Mouse (Mus musculus) forebrain, embryonic 14.5 days (tissue): Measurements from ENCODE around the gene Zcchc7. TPM values are rescaled to one million over a fixed set of nuclear protein-coding genes. Genes with fewer than 3 reads are reported as not detected.
"Not testable (repeated sequence)": the region's sequence is repeated elsewhere in the genome, so short reads cannot be mapped to it uniquely, and the experiment has no call there.

Source experiments
- ATAC-seq: fragments of 200-750 bp; cut with Nextera tagmentation; 2 replicates; pipeline ENCODE4 v1.8.0; 2017; ENCODE audit warnings: mild to moderate bottlenecking, moderate library complexity
- DNase-seq: peaks from one replicate; pipeline ENCODE4 v3.0.0-alpha.2; 2015; ENCODE audit warnings: low spot score
- H3K27ac ChIP-seq: fragments of 300-500 bp; sonication (generic); 2 replicates; pipeline ENCODE4 v1.5.1; 2014; ENCODE audit warnings: low read depth, mild to moderate bottlenecking, control low read depth, low read length, moderate library complexity
- H3K27me3 ChIP-seq: fragments of 300-500 bp; sonication (generic); replicated peaks from 2 replicates; pipeline ENCODE4 v1.6.1; 2014; ENCODE audit warnings: low read length, control low read depth, mixed read lengths; ENCODE audit not compliant: control insufficient read depth, insufficient read depth
- H3K36me3 ChIP-seq: fragments of 300-500 bp; sonication (generic); 2 replicates; pipeline ENCODE4 v1.6.1; 2014; ENCODE audit warnings: low read length, control low read depth; ENCODE audit not compliant: control insufficient read depth, insufficient read depth
- H3K4me1 ChIP-seq: fragments of 300-500 bp; sonication (generic); 2 replicates; pipeline ENCODE4 v1.6.1; 2014; ENCODE audit warnings: antibody characterized with exemption, low read length, control low read depth; ENCODE audit not compliant: control insufficient read depth, insufficient read depth
- H3K4me2 ChIP-seq: fragments of 300-500 bp; sonication (generic); 2 replicates; pipeline ENCODE4 v1.6.1; 2014; ENCODE audit warnings: mild to moderate bottlenecking, control low read depth, low read length
- H3K4me3 ChIP-seq: fragments of 300-500 bp; sonication (generic); 2 replicates; pipeline ENCODE4 v1.5.1; 2014; ENCODE audit warnings: low read depth, low read length, control low read depth
- H3K9ac ChIP-seq: fragments of 300-500 bp; sonication (generic); 2 replicates; pipeline ENCODE4 v1.6.1; 2014; ENCODE audit warnings: mild to moderate bottlenecking, low read length, control low read depth, moderate library complexity
- H3K9me3 ChIP-seq: fragments of 300-500 bp; sonication (generic); replicated peaks from 2 replicates; pipeline ENCODE4 v1.6.1; 2016; ENCODE audit warnings: low read length, control low read depth, mixed read lengths; ENCODE audit not compliant: control insufficient read depth
- WGBS: fragments of 180-500 bp; shearing (Covaris S2); extraction: QIAGEN DNeasy Blood & Tissue Kit; methylation state at CpG from one replicate; pipeline ENCODE4 v1.1.7; 2014; 5-methylcytosine and 5-hydroxymethylcytosine counted together
- polyA plus RNA-seq: library from polyadenylated mRNA; unstranded; fragments of >200 nt; fragmentation: Nextera tagmentation; extraction: Ambion mirVana; gene quantifications from 2 replicates; pipeline ENCODE4 v1.2.1, GENCODE M21; 2014

Gene Zcchc7
- polyA plus RNA-seq, 1 experiment from 2014 or later, result 23.2 TPM

DNA sequence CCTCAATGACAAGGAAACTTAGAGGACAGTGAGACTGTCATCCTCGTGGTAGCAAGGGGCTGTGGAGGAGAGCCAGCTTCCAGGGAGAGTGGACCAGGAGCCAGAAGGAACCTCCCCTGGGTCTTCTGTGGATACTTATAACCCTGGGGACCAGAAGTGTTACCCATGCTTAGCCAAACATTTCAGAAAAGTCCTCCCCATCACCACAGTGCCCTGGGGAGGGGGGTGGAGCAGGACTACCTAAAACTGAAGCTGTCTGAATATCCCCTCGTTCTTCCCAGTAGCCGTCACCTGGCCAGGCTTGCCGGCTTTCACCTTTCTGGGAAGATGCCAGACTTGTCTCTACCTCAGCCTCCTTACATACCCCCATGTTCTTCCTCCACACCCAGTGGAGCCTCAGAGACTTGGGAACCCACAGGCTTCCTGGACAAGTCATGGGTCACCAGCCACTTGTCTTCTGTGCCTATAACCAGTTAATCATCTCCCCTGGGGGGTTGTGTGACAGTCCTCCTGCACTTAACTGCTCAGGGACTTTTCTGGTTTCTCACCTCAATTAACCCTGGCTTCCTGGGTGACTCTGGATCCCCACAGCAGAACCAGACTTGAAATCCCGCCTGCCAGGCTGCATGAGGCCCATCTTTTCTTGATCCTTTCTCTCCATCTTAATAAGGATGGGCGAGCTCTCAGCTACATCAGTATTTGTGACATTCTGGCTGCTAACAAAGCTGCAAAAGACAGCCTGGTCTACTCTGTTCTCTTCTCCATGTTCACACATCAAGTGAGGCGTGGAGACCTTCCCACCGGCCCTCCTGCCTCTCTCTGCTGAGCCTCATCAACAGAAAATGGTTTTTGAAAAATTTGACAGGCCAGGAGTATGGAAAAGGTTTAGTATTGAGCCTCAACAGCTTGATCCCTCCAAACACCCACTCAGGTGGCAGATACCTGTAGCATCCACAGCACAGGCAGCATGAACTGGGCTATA lies 183.0 kb downstream of the Zcchc7 start:
- H3K27me3 ChIP-seq, result no peaks in the 10 kb centered on the region
- H3K4me1 ChIP-seq, result no peaks in the 10 kb centered on the region
- no peaks in the 10 kb centered on the region for H3K9me3 ChIP-seq
- H3K36me3 ChIP-seq, result peaks cover 2% of the 10 kb centered on the region; the same call in 1 of the 2 replicates
- DNase-seq (no peak), ATAC-seq (no peak)
- no peak overlapping the region for H3K9ac ChIP-seq
- H3K4me2 ChIP-seq, result no peak overlapping the region
- H3K27ac ChIP-seq, result no peak overlapping the region
- H3K4me3 ChIP-seq, result no peak overlapping the region
- 78% methylated on average over 8 of the region's 8 CpGs for WGBS

DNA sequence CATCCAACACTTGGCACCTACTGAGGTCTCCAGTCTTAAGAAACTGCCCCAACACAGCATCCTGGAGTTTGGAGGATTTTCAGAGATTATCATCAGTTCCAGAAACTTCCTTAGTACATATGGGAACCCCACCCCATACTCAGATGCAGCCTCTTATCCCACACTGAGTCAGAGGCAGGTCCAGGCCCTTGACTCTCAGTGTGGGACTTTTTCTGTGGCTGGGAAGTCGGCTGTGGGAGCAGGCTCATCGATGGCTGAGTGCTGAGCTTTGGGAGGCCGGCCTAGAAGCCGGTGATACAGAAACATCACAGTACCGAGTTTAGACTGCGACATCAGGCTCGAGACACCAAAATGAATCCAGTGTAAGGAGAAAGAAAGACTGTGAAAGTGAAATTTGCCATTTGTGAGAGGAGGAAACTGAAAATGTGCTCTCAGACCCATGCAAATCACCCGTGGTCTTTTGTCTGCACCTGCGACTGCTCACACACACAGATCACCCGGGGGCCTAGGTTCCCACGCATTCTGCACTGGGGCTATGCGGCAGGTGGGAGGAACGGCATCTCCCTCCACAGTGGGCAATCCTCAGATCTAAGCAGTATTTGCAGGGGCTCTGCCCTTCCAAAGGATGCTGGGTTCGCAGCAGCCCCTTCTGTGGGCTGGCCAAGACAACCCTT lies 184.0 kb downstream of the Zcchc7 start:
- H3K9ac ChIP-seq, result no peak overlapping the region
- no peaks in the 10 kb centered on the region for H3K9me3 ChIP-seq
- no peak overlapping the region for H3K4me2 ChIP-seq
- no peaks in the 10 kb centered on the region for H3K27me3 ChIP-seq
- no peaks in the 10 kb centered on the region for H3K36me3 ChIP-seq
- ATAC-seq, result no peak
- no peak overlapping the region for H3K27ac ChIP-seq
- 82% methylated on average over 14 of the region's 14 CpGs for WGBS
- DNase-seq, result no peak
- H3K4me3 ChIP-seq, result no peak overlapping the region
- no peaks in the 10 kb centered on the region for H3K4me1 ChIP-seq

DNA sequence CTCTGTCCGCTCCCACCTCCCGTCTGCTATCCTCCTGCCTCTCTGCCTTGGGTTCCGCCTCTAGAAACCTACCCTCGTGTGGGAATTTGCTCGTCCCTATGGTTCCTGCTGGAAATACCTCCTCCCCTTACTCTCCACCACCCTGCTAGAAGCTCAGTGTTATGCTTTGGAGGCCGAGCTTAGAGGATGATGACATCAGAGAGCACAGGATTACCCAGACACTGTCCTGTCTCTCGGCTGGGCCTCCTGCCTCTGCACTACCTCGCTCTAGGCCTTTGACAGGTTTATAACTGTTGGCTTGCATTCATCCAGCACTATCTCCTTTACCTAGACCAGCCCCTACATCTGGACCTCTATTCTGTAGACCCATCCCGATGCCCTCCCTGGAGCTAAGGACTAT lies 184.6 kb downstream of the Zcchc7 start:
- Histone ChIP-seq H3K4me1 (no peaks in the 10 kb centered on the region), H3K4me3 (no peak overlapping the region), H3K9me3 (no peaks in the 10 kb centered on the region)

DNA sequence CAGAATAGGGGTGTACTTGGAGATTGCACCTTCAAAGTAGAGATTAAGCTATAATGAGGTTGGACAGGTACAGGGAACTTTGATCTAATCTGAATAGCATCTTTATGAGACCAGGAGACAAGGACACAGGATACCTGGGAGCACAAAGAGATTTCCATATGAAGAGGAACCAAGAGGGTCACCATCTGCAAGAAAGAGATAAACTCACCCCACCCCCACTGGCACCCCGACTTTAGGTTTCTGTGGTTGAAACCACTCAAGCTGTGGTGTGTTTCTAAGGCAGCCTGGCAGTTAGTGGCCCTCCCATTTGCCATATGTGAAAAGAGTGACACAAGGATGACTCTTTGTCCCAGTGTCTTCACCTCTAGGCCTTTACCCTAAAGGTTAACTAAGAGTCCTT lies 186.6 kb downstream of the Zcchc7 start:
- no peak overlapping the region for H3K4me3 ChIP-seq
- DNase-seq (no peak), ATAC-seq (no peak)
- no peaks in the 10 kb centered on the region for H3K4me1 ChIP-seq
- WGBS, result 100% methylated on average over 1 of the region's 1 CpGs
- no peak overlapping the region for H3K27ac ChIP-seq
- H3K27me3 ChIP-seq, result no peaks in the 10 kb centered on the region
- H3K9ac ChIP-seq, result no peak overlapping the region
- H3K4me2 ChIP-seq, result no peak overlapping the region
- no peaks in the 10 kb centered on the region for H3K36me3 ChIP-seq
- no peaks in the 10 kb centered on the region for H3K9me3 ChIP-seq

More for the DNA sequence above, 184.6 kb downstream of the Zcchc7 start:
- no peaks in the 10 kb centered on the region for H3K36me3 ChIP-seq
- no peak overlapping the region for H3K27ac ChIP-seq
- H3K27me3 ChIP-seq, result no peaks in the 10 kb centered on the region
- ATAC-seq, result no peak
- H3K4me2 ChIP-seq, result no peak overlapping the region
- 79% methylated on average over 9 of the region's 9 CpGs for WGBS
- no peak overlapping the region for H3K9ac ChIP-seq
- no peak for DNase-seq

DNA sequence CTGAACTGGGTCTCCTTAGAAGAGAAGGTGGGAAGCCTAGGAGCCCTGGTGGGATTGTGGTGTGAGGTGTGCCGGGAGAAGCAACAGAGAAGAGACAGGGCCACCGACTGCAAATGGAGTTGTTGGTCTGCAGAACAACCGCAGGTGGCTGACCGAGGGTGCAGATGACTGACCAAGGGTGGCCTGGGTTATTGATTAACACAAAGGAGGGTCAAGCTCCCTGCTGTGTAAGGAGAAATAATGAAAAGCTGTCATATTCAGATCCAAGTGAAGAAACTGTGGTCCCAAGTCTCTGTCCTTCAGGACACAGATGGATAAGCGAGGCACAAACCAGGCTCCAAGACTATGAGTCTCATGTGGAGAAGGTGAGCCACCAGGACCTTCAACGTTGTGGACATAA lies 187.8 kb downstream of the Zcchc7 start:
- DNase-seq, result no peak
- no peaks in the 10 kb centered on the region for H3K27me3 ChIP-seq

DNA sequence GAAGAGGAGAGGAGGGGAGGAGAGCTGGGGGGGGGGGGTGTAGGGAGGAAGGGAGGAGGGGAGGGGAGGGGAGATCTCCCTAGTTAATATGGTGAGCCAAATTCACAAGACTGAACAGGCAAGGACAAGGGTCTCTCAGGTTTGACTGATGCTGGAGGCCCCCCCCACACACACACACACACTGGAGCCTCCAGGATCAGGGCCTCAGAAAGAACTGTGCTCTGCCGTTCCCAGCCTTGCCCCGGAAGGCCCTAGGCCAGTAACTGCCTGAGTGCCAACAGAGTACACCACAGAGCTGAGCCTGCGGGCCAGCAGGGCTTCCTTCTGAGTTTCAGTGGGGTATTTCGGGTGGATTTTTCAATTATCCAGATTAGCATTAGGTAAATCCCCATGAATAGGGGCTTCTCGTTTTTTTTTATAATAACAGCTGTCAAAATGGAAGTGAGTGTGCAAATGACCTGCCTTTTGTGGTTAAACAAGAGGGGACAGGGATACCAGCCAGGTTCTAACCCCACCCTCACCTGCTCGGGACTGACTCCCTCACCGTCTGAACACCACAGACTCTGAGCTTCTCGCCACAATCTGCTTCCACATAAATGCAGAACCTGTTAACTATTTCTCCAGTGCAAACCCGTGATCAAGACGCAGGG lies 188.9 kb downstream of the Zcchc7 start:
- Histone ChIP-seq H3K9me3 (no peaks in the 10 kb centered on the region), H3K27ac (no peak overlapping the region), H3K4me3 (no peak overlapping the region), H3K4me2 (no peak overlapping the region), H3K4me1 (no peaks in the 10 kb centered on the region), H3K9ac (no peak overlapping the region), H3K27me3 (no peaks in the 10 kb centered on the region), H3K36me3 (no peaks in the 10 kb centered on the region)
- WGBS, result 72% methylated on average over 10 of the region's 10 CpGs
- no peak for DNase-seq
- no peak for ATAC-seq

More for the DNA sequence above, 187.8 kb downstream of the Zcchc7 start:
- Histone ChIP-seq H3K4me2 (no peak overlapping the region), H3K4me1 (no peaks in the 10 kb centered on the region), H3K9me3 (no peaks in the 10 kb centered on the region), H3K4me3 (no peak overlapping the region), H3K9ac (no peak overlapping the region), H3K27ac (no peak overlapping the region), H3K36me3 (no peaks in the 10 kb centered on the region)
- no peak for ATAC-seq
- 88% methylated on average over 6 of the region's 6 CpGs for WGBS

DNA sequence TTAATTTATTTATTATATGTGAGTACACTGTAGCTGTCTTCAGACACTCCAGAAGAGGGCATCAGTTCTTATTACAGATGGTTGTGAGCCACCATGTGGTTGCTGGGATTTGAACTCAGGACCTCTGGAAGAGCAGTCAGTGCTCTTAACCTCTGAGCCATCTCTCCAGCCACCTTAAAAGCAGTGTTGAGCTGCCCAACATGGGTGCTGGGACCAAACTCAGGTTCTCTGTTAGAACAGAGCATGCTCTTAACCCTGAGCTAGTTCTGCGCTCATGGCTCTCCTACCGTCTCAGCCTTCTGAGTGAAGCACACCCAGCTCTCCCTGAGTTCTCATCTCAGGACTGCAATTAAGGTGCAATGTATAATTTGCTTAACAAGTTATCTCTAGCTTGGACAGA lies 190.4 kb downstream of the Zcchc7 start:
- H3K36me3 ChIP-seq, H3K4me2 ChIP-seq, ATAC-seq, DNase-seq, H3K4me3 ChIP-seq, H3K9ac ChIP-seq, H3K9me3 ChIP-seq, H3K27me3 ChIP-seq, H3K27ac ChIP-seq, H3K4me1 ChIP-seq: not testable (repeated sequence)
- 98% methylated on average over 2 of the region's 2 CpGs for WGBS

DNA sequence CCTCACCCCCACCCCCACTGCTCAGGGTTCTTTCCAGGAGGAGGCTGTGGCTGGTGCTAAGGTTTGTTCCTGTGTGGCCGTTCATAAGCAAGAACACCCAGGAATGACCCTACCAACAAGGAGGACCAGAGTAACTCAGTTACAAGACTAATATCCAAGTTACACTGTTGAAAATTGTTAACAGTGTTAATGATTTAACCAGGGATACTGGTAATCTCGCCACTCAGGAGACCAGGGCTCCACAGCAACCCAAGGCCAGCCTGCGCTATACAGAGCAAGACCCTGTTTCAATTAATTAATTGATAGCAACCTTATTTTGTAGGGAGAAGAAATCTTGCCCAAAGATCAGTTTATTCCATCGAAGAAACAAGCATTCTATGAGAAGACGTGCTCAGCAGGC lies 191.8 kb downstream of the Zcchc7 start:
- Histone ChIP-seq H3K9me3 (no peaks in the 10 kb centered on the region), H3K4me3 (no peak overlapping the region), H3K4me1 (no peaks in the 10 kb centered on the region), H3K27me3 (no peaks in the 10 kb centered on the region), H3K9ac (no peak overlapping the region), H3K27ac (no peak overlapping the region), H3K4me2 (no peak overlapping the region), H3K36me3 (no peaks in the 10 kb centered on the region)
- 89% methylated on average over 5 of the region's 5 CpGs for WGBS
- no peak for ATAC-seq
- no peak for DNase-seq
